Mouse (Mus musculus): ENCODE results near the gene Stam2. TPM values are rescaled to one million over a fixed set of nuclear protein-coding genes. Genes with fewer than 3 reads are reported as not detected.

Gene Stam2
- total and polyA plus RNA-seq, 3 experiments: 9.3 to 20.5 (median 16.5) TPM

- in situ Hi-C loops (cut with MboI; ENCODE audit: low pct_ligation_motif_present, low pct_unique_long_range_greater_than_20kb, low sequenced_read_pairs) (no loop called here), dilution Hi-C loops (cut with MboI; ENCODE audit: extremely low pct_ligation_motif_present, extremely low pct_unique_long_range_greater_than_20kb, low sequenced_read_pairs) (no loop called here)
- no peak for DNase-seq (ENCODE audit: extremely low read depth)
- peak; percentile 40 for TF ChIP-seq RAD21 (IDR thresholded peaks at IDR 0.05; ENCODE audit: low read depth, low read length)
- peak; percentile 47 for TF ChIP-seq SMC3 (IDR thresholded peaks at IDR 0.05; ENCODE audit: low read depth, low read length)
- peak in 1 of 2 experiments; percentile 53; a peak in 2 of 4 replicates for TF ChIP-seq CTCF (conservative IDR thresholded peaks at IDR 0.05 in 1 of 2, IDR thresholded peaks at IDR 0.05 in 1 of 2; ENCODE audit: low read depth in 2 of 2, low read length in 2 of 2)
- TF ChIP-seq POLR2AphosphoS2 (IDR thresholded peaks at IDR 0.05; ENCODE audit: low read depth, low read length): no peak
- H3K4me3 ChIP-seq (replicated peaks in 1 of 3; ENCODE audit: low read depth in 2 of 3, low read length in 2 of 3, poor library complexity in 1 of 3): no peak overlapping the region
- no peaks in the 10 kb centered on the region for H3K79me2 ChIP-seq (replicated peaks; ENCODE audit: control insufficient read depth, extremely low read depth, insufficient read depth, poor library complexity, severe bottlenecking)
- H3K9me3 ChIP-seq (replicated peaks; ENCODE audit: low read length): no peaks in the 10 kb centered on the region
- H3K36me3 ChIP-seq (replicated peaks in 1 of 2; ENCODE audit: control insufficient read depth in 1 of 2, insufficient read depth in 1 of 2, low read length in 1 of 2): peaks cover 0 to 17% of the 10 kb centered on the region in 2 experiments
- H3K4me2 ChIP-seq (ENCODE audit: insufficient read depth, low read depth, poor library complexity, severe bottlenecking): no peak overlapping the region
- peaks cover 14 to 35% of the 10 kb centered on the region in 2 experiments for H3K4me1 ChIP-seq (ENCODE audit: control insufficient read depth in 1 of 2, insufficient read depth in 2 of 2)
- H3K27me3 ChIP-seq (replicated peaks): no peaks in the 10 kb centered on the region
- H3K9ac ChIP-seq (ENCODE audit: insufficient read depth, low read depth): no peak overlapping the region
- H3K27ac ChIP-seq (ENCODE audit: insufficient read depth, low read depth): no peak overlapping the region
Observed at GRCm38 (mm10) chr2:52691745-52692144, 50.3 kb downstream of the Stam2 start.

GRCm38 (mm10) chr2:52686601-52687000 lies 55.5 kb downstream of the Stam2 start:
- Histone ChIP-seq H3K4me3 (replicated peaks in 1 of 3; ENCODE audit: low read depth in 2 of 3, low read length in 2 of 3, poor library complexity in 1 of 3) (no peak overlapping the region), H3K27me3 (replicated peaks) (no peaks in the 10 kb centered on the region), H3K9me3 (replicated peaks; ENCODE audit: low read length) (peaks cover 3% of the 10 kb centered on the region), H3K27ac (ENCODE audit: insufficient read depth, low read depth) (no peak overlapping the region), H3K79me2 (replicated peaks; ENCODE audit: control insufficient read depth, extremely low read depth, insufficient read depth, poor library complexity, severe bottlenecking) (no peaks in the 10 kb centered on the region), H3K36me3 (replicated peaks in 1 of 2; ENCODE audit: control insufficient read depth in 1 of 2, insufficient read depth in 1 of 2, low read length in 1 of 2) (peaks cover 0 to 3% of the 10 kb centered on the region in 2 experiments), H3K4me1 (ENCODE audit: control insufficient read depth in 1 of 2, insufficient read depth in 2 of 2) (no peaks in the 10 kb centered on the region), H3K9ac (ENCODE audit: insufficient read depth, low read depth) (no peak overlapping the region), H3K4me2 (ENCODE audit: insufficient read depth, low read depth, poor library complexity, severe bottlenecking) (no peak overlapping the region)
- in situ Hi-C loops (cut with MboI; ENCODE audit: low pct_ligation_motif_present, low pct_unique_long_range_greater_than_20kb, low sequenced_read_pairs): no loop called here
- no peak for DNase-seq (ENCODE audit: extremely low read depth)
- TF ChIP-seq SMC3 (IDR thresholded peaks at IDR 0.05; ENCODE audit: low read depth, low read length) (no peak), ZKSCAN1 (IDR thresholded peaks at IDR 0.05; ENCODE audit: borderline replicate concordance, low read depth, low read length) (no peak), E2F4 (IDR thresholded peaks at IDR 0.05; ENCODE audit: insufficient replicate concordance, low read depth, low read length) (no peak), EP300 (IDR thresholded peaks at IDR 0.05; ENCODE audit: low read length) (no peak), UBTF (IDR thresholded peaks at IDR 0.05; ENCODE audit: low read depth, low read length) (no peak)
- dilution Hi-C loops (cut with MboI; ENCODE audit: extremely low pct_ligation_motif_present, extremely low pct_unique_long_range_greater_than_20kb, low sequenced_read_pairs): no loop called here

GRCm38 (mm10) chr2:52677589-52677988 lies 64.5 kb downstream of the Stam2 start:
- H3K27me3 ChIP-seq (replicated peaks): peaks cover 4% of the 10 kb centered on the region
- H3K9ac ChIP-seq (ENCODE audit: insufficient read depth, low read depth): no peak overlapping the region
- no peaks in the 10 kb centered on the region for H3K36me3 ChIP-seq (replicated peaks in 1 of 2; ENCODE audit: control insufficient read depth in 1 of 2, insufficient read depth in 1 of 2, low read length in 1 of 2)
- no peak overlapping the region for H3K4me3 ChIP-seq (replicated peaks in 1 of 3; ENCODE audit: low read depth in 2 of 3, low read length in 2 of 3, poor library complexity in 1 of 3)
- H3K9me3 ChIP-seq (replicated peaks; ENCODE audit: low read length): no peaks in the 10 kb centered on the region
- peaks cover 2 to 33% of the 10 kb centered on the region in 2 experiments; a peak in 2 of 4 replicates for H3K4me1 ChIP-seq (ENCODE audit: control insufficient read depth in 1 of 2, insufficient read depth in 2 of 2)
- TF ChIP-seq NRF1 (IDR thresholded peaks at IDR 0.05; ENCODE audit: low read depth, low read length): no peak
- TF ChIP-seq POLR2A (IDR thresholded peaks at IDR 0.05; ENCODE audit: low read depth, low read length): no peak
- TF ChIP-seq UBTF (IDR thresholded peaks at IDR 0.05; ENCODE audit: low read depth, low read length): no peak
- TF ChIP-seq ETS1 (conservative IDR thresholded peaks at IDR 0.05; ENCODE audit: low read depth, low read length): no peak
- no peak for TF ChIP-seq HCFC1 (IDR thresholded peaks at IDR 0.05; ENCODE audit: low read depth, low read length)
- no peak for TF ChIP-seq EP300 (IDR thresholded peaks at IDR 0.05; ENCODE audit: low read length)
- TF ChIP-seq IRF4 (IDR thresholded peaks at IDR 0.05; ENCODE audit: low read depth, low read length): no peak
- no peak for TF ChIP-seq BHLHE40 (IDR thresholded peaks at IDR 0.05; ENCODE audit: low read depth, low read length)
- no peak for TF ChIP-seq JUND (conservative IDR thresholded peaks at IDR 0.05; ENCODE audit: low read depth, low read length)
- TF ChIP-seq ELF1 (IDR thresholded peaks at IDR 0.05; ENCODE audit: low read depth, low read length): no peak
- TF ChIP-seq USF1 (IDR thresholded peaks at IDR 0.05; ENCODE audit: low read depth, low read length): no peak
- TF ChIP-seq CHD1 (IDR thresholded peaks at IDR 0.05; ENCODE audit: low read depth, low read length): no peak
- TF ChIP-seq SIN3A (IDR thresholded peaks at IDR 0.05; ENCODE audit: low read length): no peak
- no peak for TF ChIP-seq ZC3H11A (IDR thresholded peaks at IDR 0.05; ENCODE audit: low read depth, low read length)
- DNase-seq (ENCODE audit: extremely low read depth): no peak
- H3K27ac ChIP-seq (ENCODE audit: insufficient read depth, low read depth): no peak overlapping the region
- dilution Hi-C loops (cut with MboI; ENCODE audit: extremely low pct_ligation_motif_present, extremely low pct_unique_long_range_greater_than_20kb, low sequenced_read_pairs) (no loop called here), in situ Hi-C loops (cut with MboI; ENCODE audit: low pct_ligation_motif_present, low pct_unique_long_range_greater_than_20kb, low sequenced_read_pairs) (no loop called here)
- no peaks in the 10 kb centered on the region for H3K79me2 ChIP-seq (replicated peaks; ENCODE audit: control insufficient read depth, extremely low read depth, insufficient read depth, poor library complexity, severe bottlenecking)
- no peak overlapping the region for H3K4me2 ChIP-seq (ENCODE audit: insufficient read depth, low read depth, poor library complexity, severe bottlenecking)
